Mouse (Mus musculus) lung, postnatal 0 days (tissue): ENCODE results near the gene Gpm6b.

Experiments used
- CTCF ChIP-seq: IDR thresholded peaks from 2 replicates; pipeline ENCODE4 v1.5.1; 2016; ENCODE audit warnings: antibody characterized with exemption, mild to moderate bottlenecking
- EP300 ChIP-seq: IDR thresholded peaks from 2 replicates; pipeline ENCODE4 v1.6.1; 2016; ENCODE audit warnings: antibody characterized with exemption, mild to moderate bottlenecking, control low read depth

- no peak for TF ChIP-seq CTCF
- no peak for TF ChIP-seq EP300
Measured at GRCm38 (mm10) chrX:166348634-166349033, 109.9 kb downstream of the Gpm6b start.
